Mouse (Mus musculus): Measurements from ENCODE around the gene Zfp275. TPM values are rescaled to one million over a fixed set of nuclear protein-coding genes. Genes with fewer than 3 reads are reported as not detected.
"Not testable (repeated sequence)": the region's sequence is repeated elsewhere in the genome, so short reads cannot be mapped to it uniquely, and the experiment has no call there.

The Zfp275 gene
- 2.2 and 2.3 TPM in 2 replicates for polyA plus RNA-seq (2015; fragmentation: Nextera tagmentation; extraction: Ambion mirVana)

- H3K9ac ChIP-seq (ENCODE audit: low read depth, low read length): peak within 1 kb of the TSS; percentile 46
- H3K4me3 ChIP-seq (ENCODE audit: low read depth, low read length): peak within 1 kb of the TSS; percentile 51
- no peaks in the 10 kb centered on the region for H3K27me3 ChIP-seq (replicated peaks; ENCODE audit: control insufficient read depth, insufficient read depth, low read length)
- H3K4me2 ChIP-seq (replicated peaks; ENCODE audit: low read depth): peak within 1 kb of the TSS; percentile 63
- no peaks in the 10 kb centered on the region for H3K4me1 ChIP-seq (replicated peaks; ENCODE audit: control insufficient read depth, insufficient read depth, low read length)
- 13% methylated on average over 37 of the region's 37 CpGs for WGBS
- no peaks in the 10 kb centered on the region for H3K36me3 ChIP-seq (ENCODE audit: control insufficient read depth, insufficient read depth)
- H3K9me3 ChIP-seq (ENCODE audit: control insufficient read depth): no peaks in the 10 kb centered on the region
- peak; percentile 59 for ATAC-seq
- no peak for TF ChIP-seq CTCF (IDR thresholded peaks at IDR 0.05; ENCODE audit: low read depth)
- no peak within 1 kb of the TSS for H3K27ac ChIP-seq (ENCODE audit: low read depth, low read length)
Observed at GRCm38 (mm10) chrX:73342483-73342895, at the start of gene Zfp275. TSS of gene Zfp275 (plus strand) at chrX:73342621.

- not testable (repeated sequence) for H3K9ac ChIP-seq (ENCODE audit: low read depth, low read length); H3K4me1 ChIP-seq (replicated peaks; ENCODE audit: control insufficient read depth, insufficient read depth, low read length); H3K27me3 ChIP-seq (replicated peaks; ENCODE audit: control insufficient read depth, insufficient read depth, low read length); H3K4me3 ChIP-seq (ENCODE audit: low read depth, low read length); H3K9me3 ChIP-seq (ENCODE audit: control insufficient read depth); H3K36me3 ChIP-seq (ENCODE audit: control insufficient read depth, insufficient read depth); H3K27ac ChIP-seq (ENCODE audit: low read depth, low read length); ATAC-seq; H3K4me2 ChIP-seq (replicated peaks; ENCODE audit: low read depth)
- whole genome bisulfite sequencing: 91% methylated on average over 12 of the region's 17 CpGs
Observed at GRCm38 (mm10) chrX:73292876-73293275, 49.5 kb upstream of the Zfp275 start, which contains the start of the genes Xlr5a and Xlr5c. TSS of gene Xlr5a (minus strand) at chrX:73292976. TSS of gene Xlr5c (minus strand) at chrX:73292976.

- not testable (repeated sequence) for H3K4me1 ChIP-seq (replicated peaks; ENCODE audit: control insufficient read depth, insufficient read depth, low read length); H3K9ac ChIP-seq (ENCODE audit: low read depth, low read length); H3K27me3 ChIP-seq (replicated peaks; ENCODE audit: control insufficient read depth, insufficient read depth, low read length); H3K27ac ChIP-seq (ENCODE audit: low read depth, low read length); H3K4me3 ChIP-seq (ENCODE audit: low read depth, low read length); H3K36me3 ChIP-seq (ENCODE audit: control insufficient read depth, insufficient read depth); H3K4me2 ChIP-seq (replicated peaks; ENCODE audit: low read depth); H3K9me3 ChIP-seq (ENCODE audit: control insufficient read depth); ATAC-seq
- WGBS: 43% methylated on average over 6 of the region's 10 CpGs
Observed at GRCm38 (mm10) chrX:73295745-73296144, 46.7 kb upstream of the Zfp275 start.

DNA sequence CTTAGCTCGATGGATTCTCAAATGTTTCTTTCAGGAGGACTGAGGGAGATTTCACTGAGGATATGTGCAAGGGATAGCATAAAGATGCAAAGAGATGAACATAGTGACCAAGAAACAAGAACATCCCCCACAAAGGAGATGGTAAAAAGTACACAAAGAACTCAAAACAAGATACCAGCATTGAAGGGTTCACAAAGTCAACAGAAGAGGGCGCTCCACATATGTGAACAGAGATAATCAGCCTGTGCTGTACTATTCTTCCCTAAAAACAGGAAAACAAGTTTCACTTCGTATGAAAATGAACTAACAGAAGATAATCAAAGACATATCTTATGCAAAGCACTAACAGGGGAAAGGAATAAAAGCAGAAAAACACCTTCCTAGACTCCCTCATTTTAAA lies 29.9 kb upstream of the Zfp275 start:
- WGBS: 42% methylated on average over 3 of the region's 3 CpGs
- no peak overlapping the region for H3K4me3 ChIP-seq (ENCODE audit: low read depth, low read length)
- no peak for ATAC-seq

GRCm38 (mm10) chrX:73321029-73321428 lies 21.4 kb upstream of the Zfp275 start:
- WGBS: 67% methylated on average over 3 of the region's 3 CpGs

More for the DNA sequence above, 29.9 kb upstream of the Zfp275 start:
- Histone ChIP-seq H3K36me3 (ENCODE audit: control insufficient read depth, insufficient read depth) (no peaks in the 10 kb centered on the region), H3K27me3 (replicated peaks; ENCODE audit: control insufficient read depth, insufficient read depth, low read length) (no peaks in the 10 kb centered on the region), H3K4me2 (replicated peaks; ENCODE audit: low read depth) (no peak overlapping the region), H3K9ac (ENCODE audit: low read depth, low read length) (no peak overlapping the region), H3K4me1 (replicated peaks; ENCODE audit: control insufficient read depth, insufficient read depth, low read length) (no peaks in the 10 kb centered on the region), H3K27ac (ENCODE audit: low read depth, low read length) (no peak overlapping the region), H3K9me3 (ENCODE audit: control insufficient read depth) (no peaks in the 10 kb centered on the region)
- peak; percentile 69 for TF ChIP-seq CTCF (IDR thresholded peaks at IDR 0.05; ENCODE audit: low read depth)

GRCm38 (mm10) chrX:73327215-73327614 lies 15.2 kb upstream of the Zfp275 start:
- no peaks in the 10 kb centered on the region for H3K9me3 ChIP-seq (ENCODE audit: control insufficient read depth)
- WGBS: 78% methylated on average over 2 of the region's 2 CpGs
- TF ChIP-seq CTCF (IDR thresholded peaks at IDR 0.05; ENCODE audit: low read depth): no peak
- H3K4me1 ChIP-seq (replicated peaks; ENCODE audit: control insufficient read depth, insufficient read depth, low read length): no peaks in the 10 kb centered on the region
- no peak overlapping the region for H3K4me2 ChIP-seq (replicated peaks; ENCODE audit: low read depth)
- H3K9ac ChIP-seq (ENCODE audit: low read depth, low read length): no peak overlapping the region
- H3K27me3 ChIP-seq (replicated peaks; ENCODE audit: control insufficient read depth, insufficient read depth, low read length): no peaks in the 10 kb centered on the region
- no peak for ATAC-seq
- no peaks in the 10 kb centered on the region for H3K36me3 ChIP-seq (ENCODE audit: control insufficient read depth, insufficient read depth)
- no peak overlapping the region for H3K27ac ChIP-seq (ENCODE audit: low read depth, low read length)
- no peak overlapping the region for H3K4me3 ChIP-seq (ENCODE audit: low read depth, low read length)

More at GRCm38 (mm10) chrX:73321029-73321428, 21.4 kb upstream of the Zfp275 start:
- H3K27me3 ChIP-seq (replicated peaks; ENCODE audit: control insufficient read depth, insufficient read depth, low read length): no peaks in the 10 kb centered on the region
- no peak overlapping the region for H3K9ac ChIP-seq (ENCODE audit: low read depth, low read length)
- H3K4me2 ChIP-seq (replicated peaks; ENCODE audit: low read depth): no peak overlapping the region
- H3K27ac ChIP-seq (ENCODE audit: low read depth, low read length): no peak overlapping the region
- H3K9me3 ChIP-seq (ENCODE audit: control insufficient read depth): no peaks in the 10 kb centered on the region
- no peaks in the 10 kb centered on the region for H3K4me1 ChIP-seq (replicated peaks; ENCODE audit: control insufficient read depth, insufficient read depth, low read length)
- no peak for ATAC-seq
- no peak for TF ChIP-seq CTCF (IDR thresholded peaks at IDR 0.05; ENCODE audit: low read depth)
- H3K36me3 ChIP-seq (ENCODE audit: control insufficient read depth, insufficient read depth): no peaks in the 10 kb centered on the region
- H3K4me3 ChIP-seq (ENCODE audit: low read depth, low read length): no peak overlapping the region

- Histone ChIP-seq H3K4me2 (replicated peaks; ENCODE audit: low read depth) (no peak overlapping the region), H3K36me3 (ENCODE audit: control insufficient read depth, insufficient read depth) (no peaks in the 10 kb centered on the region), H3K27me3 (replicated peaks; ENCODE audit: control insufficient read depth, insufficient read depth, low read length) (no peaks in the 10 kb centered on the region), H3K27ac (ENCODE audit: low read depth, low read length) (no peak overlapping the region), H3K4me3 (ENCODE audit: low read depth, low read length) (no peak overlapping the region), H3K9ac (ENCODE audit: low read depth, low read length) (no peak overlapping the region), H3K9me3 (ENCODE audit: control insufficient read depth) (no peaks in the 10 kb centered on the region), H3K4me1 (replicated peaks; ENCODE audit: control insufficient read depth, insufficient read depth, low read length) (no peaks in the 10 kb centered on the region)
- ATAC-seq: no peak
- TF ChIP-seq CTCF (IDR thresholded peaks at IDR 0.05; ENCODE audit: low read depth): no peak
Observed at GRCm38 (mm10) chrX:73333548-73333947, 8.9 kb upstream of the Zfp275 start.

Measured in intestine, postnatal 0 days (tissue).